Mouse (Mus musculus) cerebellum, adult 2 months (tissue): ENCODE data around the gene Barx1.

Experiments used
- CTCF ChIP-seq: fragments of 200-500 bp; IDR thresholded peaks from 2 replicates; pipeline ENCODE4 v1.5.1; 2011; ENCODE audit warnings: low read depth, mild to moderate bottlenecking, control low read depth, low read length, moderate library complexity, borderline replicate concordance; ENCODE audit not compliant: insufficient read depth
- POLR2A ChIP-seq: fragments of 200-500 bp; IDR thresholded peaks from 2 replicates; pipeline ENCODE4 v1.6.1; 2011; ENCODE audit warnings: low read length, control low read depth, borderline replicate concordance; ENCODE audit not compliant: insufficient read depth

GRCm38 (mm10) chr13:48660741-48661140 lies 2.1 kb upstream of the Barx1 start:
- TF ChIP-seq CTCF: no peak
- no peak for TF ChIP-seq POLR2A
